Mouse (Mus musculus) adrenal gland, postnatal 10 days (tissue): ENCODE results near the gene Pnkp. TPM values are rescaled to one million over a fixed set of nuclear protein-coding genes. Genes with fewer than 3 reads are reported as not detected.

ENCODE experiments used
- DNase-seq: peaks from one replicate; pipeline ENCODE4 v3.0.0; 2021; ENCODE audit warnings: mixed read lengths
- total RNA-seq, 2 experiments: library from RNA; stranded (reverse); gene quantifications; 2 replicates each; pipeline ENCODE4 v1.2.3; 2021

Pnkp gene
- total RNA-seq, 2 experiments from 2014 or later: 37.6 to 38.6 TPM

GRCm38 (mm10) chr7:44853065-44853464, 3.9 kb upstream of the Pnkp start:
- no peak for DNase-seq

- DNase-seq: peak; percentile 53
Measured at GRCm38 (mm10) chr7:44853596-44854355, 3.2 kb upstream of the Pnkp start.

- DNase-seq: peak; percentile 95
Measured at GRCm38 (mm10) chr7:44854356-44855031, 2.4 kb upstream of the Pnkp start.

- no peak for DNase-seq
Measured at GRCm38 (mm10) chr7:44855036-44855435, 1.9 kb upstream of the Pnkp start.

- no peak for DNase-seq
Measured at GRCm38 (mm10) chr7:44856265-44856916, 548 bp upstream of the Pnkp start.

GRCm38 (mm10) chr7:44857905-44858304, 966 bp downstream of the Pnkp start:
- peak; percentile 59 for DNase-seq

GRCm38 (mm10) chr7:44859896-44860295, 3.0 kb downstream of the Pnkp start:
- DNase-seq: no peak

- peak; percentile 84 for DNase-seq
Measured at GRCm38 (mm10) chr7:44860576-44861428, 3.9 kb downstream of the Pnkp start.

GRCm38 (mm10) chr7:44861429-44861816, 4.5 kb downstream of the Pnkp start:
- DNase-seq: no peak

GRCm38 (mm10) chr7:44862434-44862833, 5.5 kb downstream of the Pnkp start:
- no peak for DNase-seq

- DNase-seq: no peak
Measured at GRCm38 (mm10) chr7:44863210-44863609, 6.3 kb downstream of the Pnkp start.

- DNase-seq: no peak
Measured at GRCm38 (mm10) chr7:44863982-44864494, 7.1 kb downstream of the Pnkp start.

- peak; percentile 51 for DNase-seq
Measured at GRCm38 (mm10) chr7:44864595-44865542, 7.9 kb downstream of the Pnkp start.

GRCm38 (mm10) chr7:44866276-44867009, 9.5 kb downstream of the Pnkp start:
- DNase-seq: peak; percentile 90

- no peak for DNase-seq
Measured at GRCm38 (mm10) chr7:44867010-44867702, 10.2 kb downstream of the Pnkp start.

- DNase-seq: no peak
Measured at GRCm38 (mm10) chr7:44867802-44868201, 10.9 kb downstream of the Pnkp start.

- DNase-seq: no peak
Measured at GRCm38 (mm10) chr7:44868465-44868864, 11.5 kb downstream of the Pnkp start.

GRCm38 (mm10) chr7:44868919-44869696, 12.2 kb downstream of the Pnkp start:
- DNase-seq: peak; percentile 82
